Mouse (Mus musculus): ENCODE results near the gene Pip5k1a.

DNA sequence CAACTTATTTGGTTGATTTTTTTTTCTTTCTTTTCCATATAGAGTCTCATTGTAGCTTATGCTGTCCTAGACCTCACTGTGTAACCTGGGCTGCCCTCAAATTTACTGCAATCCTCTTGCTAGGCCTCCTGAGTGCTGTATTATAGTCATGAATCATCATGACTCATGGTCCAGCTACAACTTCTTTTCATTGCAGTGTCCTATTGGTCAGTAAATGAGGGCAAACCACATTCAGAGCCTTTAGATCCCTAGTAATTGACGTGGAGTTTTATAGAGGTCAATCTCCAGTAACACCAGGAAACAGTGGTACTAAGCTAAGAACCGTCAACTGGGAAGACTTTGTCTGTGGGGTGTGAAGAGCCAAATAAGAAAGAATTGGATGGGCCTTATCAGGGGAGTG, 11.0 kb upstream of the Pip5k1a start:
- TF ChIP-seq TAL1 (IDR thresholded peaks at IDR 0.05; ENCODE audit: low read length): no peak
- no peak for TF ChIP-seq GATA1 (IDR thresholded peaks at IDR 0.05; ENCODE audit: low read length)
